Mouse (Mus musculus): ENCODE measurements around the gene Tmem129. TPM values are rescaled to one million over a fixed set of nuclear protein-coding genes. Genes with fewer than 3 reads are reported as not detected.

The Tmem129 gene
- total and polyA plus RNA-seq, 2 experiments: 12.0 to 41.0 TPM

- Histone ChIP-seq H3K36me3 (ENCODE audit: control insufficient read depth, insufficient read depth, low read length) (no peaks in the 10 kb centered on the region), H3K4me1 (ENCODE audit: control insufficient read depth, insufficient read depth, low read length) (no peaks in the 10 kb centered on the region; the same call in 1 of the 2 replicates), H3K9ac (ENCODE audit: low read depth, low read length) (no peak overlapping the region), H3K27ac (replicated peaks; ENCODE audit: insufficient read depth, low read depth, low read length) (no peak overlapping the region), H3K4me3 (ENCODE audit: insufficient read depth, low read depth, low read length) (no peak overlapping the region), H3K79me2 (ENCODE audit: control insufficient read depth, insufficient read depth, low read length) (no peaks in the 10 kb centered on the region), H3K27me3 (ENCODE audit: control insufficient read depth, insufficient read depth, low read length) (no peaks in the 10 kb centered on the region)
- 93% methylated on average over 5 of the region's 5 CpGs for WGBS
- TF ChIP-seq CTCF (IDR thresholded peaks at IDR 0.05; ENCODE audit: low read depth, low read length) (no peak), POLR2A (IDR thresholded peaks at IDR 0.05; ENCODE audit: extremely low read depth, insufficient read depth, low read length) (no peak)
- no peak for DNase-seq (ENCODE audit: extremely low read depth, low read depth, low spot score)
Observed at GRCm38 (mm10) chr5:33696430-33696829, 38.2 kb upstream of the Tmem129 start.

GRCm38 (mm10) chr5:33695718-33696121 lies 37.5 kb upstream of the Tmem129 start:
- H3K27ac ChIP-seq (replicated peaks; ENCODE audit: insufficient read depth, low read depth, low read length): no peak overlapping the region
- H3K4me3 ChIP-seq (ENCODE audit: insufficient read depth, low read depth, low read length): peak overlapping the region; percentile 50; the same call in 1 of the 2 replicates
- DNase-seq (ENCODE audit: extremely low read depth, low read depth, low spot score): no peak
- 30% methylated on average over 24 of the region's 24 CpGs for WGBS
- no peaks in the 10 kb centered on the region for H3K36me3 ChIP-seq (ENCODE audit: control insufficient read depth, insufficient read depth, low read length)
- H3K4me1 ChIP-seq (ENCODE audit: control insufficient read depth, insufficient read depth, low read length): no peaks in the 10 kb centered on the region; the same call in 1 of the 2 replicates
- TF ChIP-seq CTCF (IDR thresholded peaks at IDR 0.05; ENCODE audit: low read depth, low read length): no peak
- TF ChIP-seq POLR2A (IDR thresholded peaks at IDR 0.05; ENCODE audit: extremely low read depth, insufficient read depth, low read length): no peak
- H3K9ac ChIP-seq (ENCODE audit: low read depth, low read length): no peak overlapping the region; the same call in 1 of the 2 replicates
- H3K79me2 ChIP-seq (ENCODE audit: control insufficient read depth, insufficient read depth, low read length): no peaks in the 10 kb centered on the region
- H3K27me3 ChIP-seq (ENCODE audit: control insufficient read depth, insufficient read depth, low read length): no peaks in the 10 kb centered on the region

GRCm38 (mm10) chr5:33694848-33695717 lies 36.9 kb upstream of the Tmem129 start:
- H3K27me3 ChIP-seq (ENCODE audit: control insufficient read depth, insufficient read depth, low read length): no peaks in the 10 kb centered on the region
- TF ChIP-seq CTCF (IDR thresholded peaks at IDR 0.05; ENCODE audit: low read depth, low read length) (no peak), POLR2A (IDR thresholded peaks at IDR 0.05; ENCODE audit: extremely low read depth, insufficient read depth, low read length) (no peak)
- no peaks in the 10 kb centered on the region for H3K36me3 ChIP-seq (ENCODE audit: control insufficient read depth, insufficient read depth, low read length)
- no peak for DNase-seq (ENCODE audit: extremely low read depth, low read depth, low spot score)
- no peak overlapping the region for H3K27ac ChIP-seq (replicated peaks; ENCODE audit: insufficient read depth, low read depth, low read length)
- H3K4me3 ChIP-seq (ENCODE audit: insufficient read depth, low read depth, low read length): peak overlapping the region; percentile 50
- no peaks in the 10 kb centered on the region; the same call in 1 of the 2 replicates for H3K4me1 ChIP-seq (ENCODE audit: control insufficient read depth, insufficient read depth, low read length)
- H3K9ac ChIP-seq (ENCODE audit: low read depth, low read length): peak overlapping the region; percentile 77
- WGBS: 2% methylated on average over 68 of the region's 71 CpGs
- H3K79me2 ChIP-seq (ENCODE audit: control insufficient read depth, insufficient read depth, low read length): no peaks in the 10 kb centered on the region

- no peak for DNase-seq (ENCODE audit: extremely low read depth, low read depth, low spot score)
- no peaks in the 10 kb centered on the region for H3K36me3 ChIP-seq (ENCODE audit: control insufficient read depth, insufficient read depth, low read length)
- no peak overlapping the region for H3K4me3 ChIP-seq (ENCODE audit: insufficient read depth, low read depth, low read length)
- H3K79me2 ChIP-seq (ENCODE audit: control insufficient read depth, insufficient read depth, low read length): no peaks in the 10 kb centered on the region
- WGBS: 80% methylated on average over 9 of the region's 9 CpGs
- H3K4me1 ChIP-seq (ENCODE audit: control insufficient read depth, insufficient read depth, low read length): no peaks in the 10 kb centered on the region; the same call in 1 of the 2 replicates
- no peak overlapping the region for H3K9ac ChIP-seq (ENCODE audit: low read depth, low read length)
- H3K27me3 ChIP-seq (ENCODE audit: control insufficient read depth, insufficient read depth, low read length): no peaks in the 10 kb centered on the region
- no peak for TF ChIP-seq CTCF (IDR thresholded peaks at IDR 0.05; ENCODE audit: low read depth, low read length)
- H3K27ac ChIP-seq (replicated peaks; ENCODE audit: insufficient read depth, low read depth, low read length): no peak overlapping the region
Observed at GRCm38 (mm10) chr5:33694461-33694847, 36.2 kb upstream of the Tmem129 start.

- 77% methylated on average over 24 of the region's 24 CpGs for WGBS
- Histone ChIP-seq H3K4me1 (ENCODE audit: control insufficient read depth, insufficient read depth, low read length) (no peaks in the 10 kb centered on the region; the same call in 1 of the 2 replicates), H3K79me2 (ENCODE audit: control insufficient read depth, insufficient read depth, low read length) (no peaks in the 10 kb centered on the region), H3K9ac (ENCODE audit: low read depth, low read length) (no peak overlapping the region), H3K4me3 (ENCODE audit: insufficient read depth, low read depth, low read length) (no peak overlapping the region), H3K36me3 (ENCODE audit: control insufficient read depth, insufficient read depth, low read length) (no peaks in the 10 kb centered on the region), H3K27me3 (ENCODE audit: control insufficient read depth, insufficient read depth, low read length) (no peaks in the 10 kb centered on the region), H3K27ac (replicated peaks; ENCODE audit: insufficient read depth, low read depth, low read length) (no peak overlapping the region)
- TF ChIP-seq CTCF (IDR thresholded peaks at IDR 0.05; ENCODE audit: low read depth, low read length) (no peak), POLR2A (IDR thresholded peaks at IDR 0.05; ENCODE audit: extremely low read depth, insufficient read depth, low read length) (no peak)
- no peak for DNase-seq (ENCODE audit: extremely low read depth, low read depth, low spot score)
Observed at GRCm38 (mm10) chr5:33692393-33692792, 34.2 kb upstream of the Tmem129 start.
